Mouse (Mus musculus) colon, adult 2 months (tissue): ENCODE data around the gene Lcn5. TPM values are rescaled to one million over a fixed set of nuclear protein-coding genes. Genes with fewer than 3 reads are reported as not detected.

Experiments used
- polyA plus RNA-seq: library from polyadenylated mRNA; depleted of rRNA; stranded (reverse); fragments of >200 nt; gene quantifications from 2 replicates; pipeline ENCODE4 v1.2.3, GENCODE M21; 2012; rRNA removed

Lcn5 gene
- polyA plus RNA-seq: not detected in 2 replicates

DNA sequence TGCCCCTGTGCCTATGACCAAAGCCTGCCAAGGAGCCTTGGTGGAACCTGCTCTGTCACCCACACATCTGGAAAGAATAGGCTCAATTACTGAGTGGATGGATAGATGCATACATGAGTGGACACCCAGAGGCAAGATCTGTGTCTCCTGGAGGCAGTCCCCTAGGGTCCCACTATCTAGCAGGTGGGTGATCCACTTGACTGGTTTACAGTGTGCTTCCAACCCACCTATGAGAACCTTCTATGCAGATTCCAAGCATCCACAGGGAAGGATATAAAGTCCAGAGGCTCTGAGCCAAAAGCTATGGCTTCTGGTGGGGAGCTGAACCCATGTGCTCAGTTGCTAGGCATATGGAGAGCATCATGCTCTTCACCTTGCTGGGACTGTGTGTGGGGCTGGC lies at the start of gene Lcn5:
Lcn5 (plus strand) TSS at position 301 of the 400 bp plus-strand sequence.

GRCm38 (mm10) chr2:25617578-25617977 lies 40.2 kb upstream of the Lcn5 start, which contains the start of gene Ccdc183:
Gene Ccdc183 (minus strand): TSS chr2:25617678.

DNA sequence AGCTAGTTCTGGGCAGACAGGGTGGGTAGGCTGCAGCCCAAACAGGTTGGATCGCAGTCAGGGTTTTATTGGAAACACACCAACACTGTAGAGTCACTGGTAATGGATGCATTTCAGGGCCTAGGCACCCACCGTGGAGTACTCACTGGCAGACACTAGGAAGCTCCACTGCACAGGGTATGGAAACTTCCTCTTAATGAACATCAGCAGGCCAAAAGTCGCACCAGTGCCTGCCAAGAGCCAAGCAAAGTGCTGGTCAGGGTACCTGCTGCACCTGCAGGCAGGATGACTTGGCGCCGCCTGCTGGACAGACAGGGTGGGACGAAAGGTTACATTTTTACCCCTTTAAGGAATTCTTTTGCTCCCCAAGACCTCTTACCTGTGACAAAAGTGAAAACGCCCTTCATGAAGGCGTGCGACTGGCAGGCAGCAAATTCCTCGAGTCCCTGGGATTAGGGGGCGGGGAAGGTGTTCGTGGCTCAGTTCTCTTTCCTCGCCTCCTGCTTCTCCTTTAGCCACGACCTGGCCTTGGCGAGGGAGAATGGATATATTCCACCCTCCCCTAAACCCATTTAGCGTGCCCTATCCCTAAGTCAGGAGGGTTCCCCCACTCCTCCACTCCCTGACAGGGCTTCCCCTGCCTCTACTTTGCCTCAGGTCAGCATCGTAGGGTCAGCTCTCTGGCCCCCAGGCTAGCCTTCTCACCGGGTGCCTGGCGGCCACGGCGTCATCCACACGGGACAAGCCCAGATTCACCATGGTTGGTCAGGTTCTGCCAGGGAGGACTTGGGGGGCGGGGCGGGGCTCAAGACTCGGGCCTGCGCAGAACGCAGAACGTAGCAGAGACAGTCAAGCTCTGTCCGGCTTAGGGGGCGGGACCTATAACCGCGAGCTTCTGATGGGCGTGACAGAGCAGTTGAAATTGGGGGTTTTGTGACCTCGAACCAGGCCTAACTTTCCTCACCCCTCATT lies 36.2 kb upstream of the Lcn5 start, which contains the start of gene Tmem141:
Tmem141 (minus strand) TSS at position 777 of the 972 bp plus-strand sequence.

DNA sequence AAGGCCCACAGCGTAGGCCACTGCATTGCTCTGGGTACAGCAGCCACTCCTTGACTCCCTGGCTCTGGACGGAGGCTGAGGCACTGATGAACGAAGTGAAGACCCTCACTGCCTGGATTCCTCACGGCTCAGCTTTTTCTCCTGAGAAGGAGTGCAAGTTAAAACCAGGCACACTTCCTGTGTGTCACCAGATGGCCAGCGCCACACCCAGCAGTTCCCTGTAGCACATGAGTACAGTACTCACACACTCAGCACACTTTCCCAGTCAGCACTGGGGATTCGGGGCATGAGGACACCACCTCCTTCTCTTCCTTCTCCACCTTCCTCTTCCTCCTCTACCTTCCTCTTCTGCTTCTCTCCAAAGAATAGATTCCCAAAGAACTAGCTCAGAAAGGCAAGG lies 29.9 kb upstream of the Lcn5 start, which contains the start of gene Fcna:
Fcna (minus strand) TSS at position 220 of the 400 bp plus-strand sequence.

GRCm38 (mm10) chr2:25652902-25653301 lies 4.8 kb upstream of the Lcn5 start, which contains the start of gene Lcn8:
Gene Lcn8 (plus strand): TSS chr2:25653120.

GRCm38 (mm10) chr2:25676486-25676885 lies 18.7 kb downstream of the Lcn5 start, which contains the start of gene Lcn6:
Gene Lcn6 (plus strand): TSS chr2:25676786.

GRCm38 (mm10) chr2:25682426-25682825 lies 24.7 kb downstream of the Lcn5 start, which contains the start of gene Lcn10:
Gene Lcn10 (plus strand): TSS chr2:25682726.

DNA sequence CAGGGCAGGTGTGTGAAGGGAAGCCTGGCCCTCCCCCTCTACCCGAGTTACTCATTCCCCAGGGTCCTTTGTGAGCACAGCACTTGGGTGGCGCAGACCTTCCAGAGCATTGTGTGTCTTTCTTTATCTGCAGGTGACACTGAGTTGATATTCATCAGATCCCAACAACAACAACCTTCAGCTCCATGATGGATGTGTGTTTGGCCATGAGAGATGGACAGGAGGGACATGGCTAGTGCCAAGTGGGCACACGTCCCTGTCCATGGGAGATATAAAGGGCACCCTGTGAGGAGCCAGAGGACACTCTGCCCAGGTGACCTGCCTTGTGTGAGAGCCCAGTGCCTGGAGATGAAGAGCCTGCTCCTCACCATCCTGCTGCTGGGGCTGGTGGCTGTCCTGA lies 42.0 kb downstream of the Lcn5 start, which contains the start of gene Obp2a:
Obp2a (plus strand) TSS at position 301 of the 400 bp plus-strand sequence.

GRCm38 (mm10) chr2:25706643-25707481 lies 49.1 kb downstream of the Lcn5 start, which contains the start of gene Bmyc:
Gene Bmyc (plus strand): TSS chr2:25706739.

Other genes with a start within 250 kb of the Lcn5 start
- 0.19 and 0.25 TPM in 2 replicates for gene Fut7, start 234.7 kb upstream of the Lcn5 start, polyA plus RNA-seq
- 19.3 and 24.9 TPM in 2 replicates for gene Abca2, start 229.2 kb upstream of the Lcn5 start, polyA plus RNA-seq
- gene Clic3, start 201.1 kb upstream of the Lcn5 start, polyA plus RNA-seq: 1.6 and 2.1 TPM in 2 replicates
- gene Paxx, start 196.9 kb upstream of the Lcn5 start, polyA plus RNA-seq: 66.2 and 79.3 TPM in 2 replicates
- gene Ptgds, start 187.9 kb upstream of the Lcn5 start, polyA plus RNA-seq: 0.21 and 0.37 TPM in 2 replicates
- gene Lcn12, start 164.0 kb upstream of the Lcn5 start, polyA plus RNA-seq: not detected in 2 replicates
- 23.6 and 29.7 TPM in 2 replicates for gene Fbxw5, start 157.2 kb upstream of the Lcn5 start, polyA plus RNA-seq
- gene C8g, start 156.2 kb upstream of the Lcn5 start, polyA plus RNA-seq: 1.7 and 2.4 TPM in 2 replicates
- 13.4 and 15.1 TPM in 2 replicates for gene Traf2, start 111.0 kb upstream of the Lcn5 start, polyA plus RNA-seq
- gene Edf1, start 100.1 kb upstream of the Lcn5 start, polyA plus RNA-seq: 208 and 259 TPM in 2 replicates
- 3.1 and 10.3 TPM in 2 replicates for gene Mamdc4, start 83.1 kb upstream of the Lcn5 start, polyA plus RNA-seq
- 20.9 and 24.9 TPM in 2 replicates for gene Phpt1, start 82.7 kb upstream of the Lcn5 start, polyA plus RNA-seq
- 2.2 and 2.4 TPM in 2 replicates for gene Ajm1, start 76.2 kb upstream of the Lcn5 start, polyA plus RNA-seq
- gene Rabl6, start 49.4 kb upstream of the Lcn5 start, polyA plus RNA-seq: 64.1 and 64.2 TPM in 2 replicates
- gene Ccdc183, start 40.3 kb upstream of the Lcn5 start, polyA plus RNA-seq: 0.07 TPM in 2 replicates
- gene Tmem141, start 35.9 kb upstream of the Lcn5 start, polyA plus RNA-seq: 20.6 and 23.5 TPM in 2 replicates
- gene Fcna, start 29.9 kb upstream of the Lcn5 start, polyA plus RNA-seq: 9.5 and 10.1 TPM in 2 replicates
- gene Lcn8, start 4.8 kb upstream of the Lcn5 start, polyA plus RNA-seq: not detected in 2 replicates
- gene Lcn6, start 18.8 kb downstream of the Lcn5 start, polyA plus RNA-seq: not detected in 2 replicates
- gene Lcn10, start 24.8 kb downstream of the Lcn5 start, polyA plus RNA-seq: not detected in 2 replicates
- gene Obp2a, start 42.1 kb downstream of the Lcn5 start, polyA plus RNA-seq: not detected in 2 replicates
- 43.1 and 46.6 TPM in 2 replicates for gene Bmyc, start 48.8 kb downstream of the Lcn5 start, polyA plus RNA-seq
- gene Obp2b, start 79.1 kb downstream of the Lcn5 start, polyA plus RNA-seq: not detected in 2 replicates
- gene Lcn3, start 107.6 kb downstream of the Lcn5 start, polyA plus RNA-seq: not detected in 2 replicates
- not detected in 2 replicates for gene Lcn11, start 119.1 kb downstream of the Lcn5 start, polyA plus RNA-seq
- gene Gm13539, start 124.3 kb downstream of the Lcn5 start, polyA plus RNA-seq: not detected in 2 replicates
- not detected in 2 replicates for gene Glt6d1, start 157.9 kb downstream of the Lcn5 start, polyA plus RNA-seq
- gene Lcn9, start 165.2 kb downstream of the Lcn5 start, polyA plus RNA-seq: not detected in 2 replicates
- not detected in 2 replicates for gene Sohlh1, start 189.3 kb downstream of the Lcn5 start, polyA plus RNA-seq
- gene Kcnt1, start 205.8 kb downstream of the Lcn5 start, polyA plus RNA-seq: 2.3 and 4.0 TPM in 2 replicates